Mouse (Mus musculus): ENCODE measurements around the gene Zfp235.

Zfp235 gene

GRCm38 (mm10) chr7:24133996-24134828 is at the start of gene Zfp235:
Gene Zfp235, plus strand, starts transcription at chr7:24134169.
- peak; percentile 91 for DNase-seq

GRCm38 (mm10) chr7:24086871-24087270 is 47.1 kb upstream of the Zfp235 start:
- DNase-seq: no peak

GRCm38 (mm10) chr7:24087485-24088125 is 46.4 kb upstream of the Zfp235 start:
- no peak for DNase-seq

- no peak for DNase-seq
Observed at GRCm38 (mm10) chr7:24104403-24104802, 29.6 kb upstream of the Zfp235 start.

- no peak for DNase-seq
Observed at GRCm38 (mm10) chr7:24105144-24105703, 28.7 kb upstream of the Zfp235 start.

GRCm38 (mm10) chr7:24110839-24111238 is 23.1 kb upstream of the Zfp235 start:
- no peak for DNase-seq

GRCm38 (mm10) chr7:24111772-24112155 is 22.2 kb upstream of the Zfp235 start:
- DNase-seq: no peak

GRCm38 (mm10) chr7:24112156-24112856 is 21.7 kb upstream of the Zfp235 start, which contains the start of gene Zfp112:
Gene Zfp112, plus strand, starts transcription at chr7:24112314.
- DNase-seq: peak; percentile 87

- DNase-seq: peak; percentile 30
Observed at GRCm38 (mm10) chr7:24113001-24113400, 21.0 kb upstream of the Zfp235 start.

- no peak for DNase-seq
Observed at GRCm38 (mm10) chr7:24116655-24117054, 17.3 kb upstream of the Zfp235 start.

- no peak for DNase-seq
Observed at GRCm38 (mm10) chr7:24133425-24133995, 459 bp upstream of the Zfp235 start.

- no peak for DNase-seq
Observed at GRCm38 (mm10) chr7:24142566-24142965, 8.6 kb downstream of the Zfp235 start.

GRCm38 (mm10) chr7:24153272-24153671 is 19.3 kb downstream of the Zfp235 start:
- DNase-seq: no peak

GRCm38 (mm10) chr7:24172191-24172590 is 38.2 kb downstream of the Zfp235 start:
- DNase-seq: no peak

GRCm38 (mm10) chr7:24174618-24175336 is 40.8 kb downstream of the Zfp235 start, which contains the start of gene Zfp114:
Gene Zfp114, plus strand, starts transcription at chr7:24175060.
- DNase-seq: peak; percentile 67

- no peak for DNase-seq
Observed at GRCm38 (mm10) chr7:24175337-24175711, 41.4 kb downstream of the Zfp235 start.

- no peak for DNase-seq
Observed at GRCm38 (mm10) chr7:24187611-24188010, 53.6 kb downstream of the Zfp235 start.

GRCm38 (mm10) chr7:24188901-24189570 is 55.1 kb downstream of the Zfp235 start:
- DNase-seq: no peak

- no peak for DNase-seq
Observed at GRCm38 (mm10) chr7:24189571-24189944, 55.6 kb downstream of the Zfp235 start.

- no peak for DNase-seq
Observed at GRCm38 (mm10) chr7:24191361-24191760, 57.4 kb downstream of the Zfp235 start.

Data from layer of hippocampus, adult 9-11 months (tissue).